Mouse (Mus musculus): ENCODE measurements at regions not wholly inside any gene's neighbourhood (a gene's known extent, or its start where the extent isn't known, plus 50 kb on each side); places are given as distances from the start of the nearest gene placed in this dataset.

- Histone ChIP-seq H3K9me3 (ENCODE audit: control insufficient read depth, low read length) (no peaks in the 10 kb centered on the region), H3K9ac (replicated peaks) (no peak overlapping the region), H3K4me2 (ENCODE audit: low read depth) (no peak overlapping the region), H3K4me1 (replicated peaks; ENCODE audit: control insufficient read depth in 2 of 2, insufficient read depth in 2 of 2, low read length in 1 of 2) (no peaks in the 10 kb centered on the region), H3K36me3 (replicated peaks; ENCODE audit: control insufficient read depth, insufficient read depth, low read depth) (no peaks in the 10 kb centered on the region), H3K4me3 (ENCODE audit: insufficient read depth in 1 of 2, low read depth in 2 of 2, low read length in 2 of 2) (no peak overlapping the region), H3K27me3 (ENCODE audit: control insufficient read depth, insufficient read depth, low read length) (no peaks in the 10 kb centered on the region), H3K27ac (no peak overlapping the region)
- TF ChIP-seq EP300 (IDR thresholded peaks at IDR 0.05; ENCODE audit: low read depth): no peak
- TF ChIP-seq CTCF (IDR thresholded peaks at IDR 0.05; ENCODE audit: low read depth): no peak
- ATAC-seq (ENCODE audit: insufficient read depth) (no peak), DNase-seq (ENCODE audit: low read depth in 3 of 3, low spot score in 3 of 3) (no peak)
- 53% methylated on average over 3 of the region's 3 CpGs for WGBS (ENCODE audit: insufficient replicate concordance)
These were observed 166.6 kb downstream of the Pten start for GRCm38 (mm10) chr19:32923911-32924310.

- WGBS (ENCODE audit: insufficient replicate concordance): 47% methylated on average over 6 of the region's 6 CpGs
- ATAC-seq (ENCODE audit: insufficient read depth): no peak
- no peaks in the 10 kb centered on the region for H3K9me3 ChIP-seq (ENCODE audit: control insufficient read depth, low read length)
- H3K27me3 ChIP-seq (ENCODE audit: control insufficient read depth, insufficient read depth, low read length): no peaks in the 10 kb centered on the region
- no peak for DNase-seq (ENCODE audit: low read depth in 3 of 3, low spot score in 3 of 3)
- no peaks in the 10 kb centered on the region for H3K36me3 ChIP-seq (replicated peaks; ENCODE audit: control insufficient read depth, insufficient read depth, low read depth)
- no peak overlapping the region for H3K4me2 ChIP-seq (ENCODE audit: low read depth)
- H3K4me1 ChIP-seq (replicated peaks; ENCODE audit: control insufficient read depth in 2 of 2, insufficient read depth in 2 of 2, low read length in 1 of 2): no peaks in the 10 kb centered on the region
- no peak overlapping the region for H3K4me3 ChIP-seq (ENCODE audit: insufficient read depth in 1 of 2, low read depth in 2 of 2, low read length in 2 of 2)
- no peak overlapping the region for H3K27ac ChIP-seq
- H3K9ac ChIP-seq (replicated peaks): no peak overlapping the region
- TF ChIP-seq CTCF (IDR thresholded peaks at IDR 0.05; ENCODE audit: low read depth) (no peak), EP300 (IDR thresholded peaks at IDR 0.05; ENCODE audit: low read depth) (no peak)
These were observed 168.6 kb downstream of the Pten start for GRCm38 (mm10) chr19:32925628-32926505.

- H3K4me3 ChIP-seq (ENCODE audit: insufficient read depth in 1 of 2, low read depth in 2 of 2, low read length in 2 of 2): no peak overlapping the region
- ATAC-seq (ENCODE audit: insufficient read depth) (no peak), DNase-seq (ENCODE audit: low read depth in 3 of 3, low spot score in 3 of 3) (no peak)
- no peak overlapping the region for H3K27ac ChIP-seq
- H3K4me2 ChIP-seq (ENCODE audit: low read depth): no peak overlapping the region
- H3K4me1 ChIP-seq (replicated peaks; ENCODE audit: control insufficient read depth in 2 of 2, insufficient read depth in 2 of 2, low read length in 1 of 2): no peaks in the 10 kb centered on the region
- no peaks in the 10 kb centered on the region for H3K27me3 ChIP-seq (ENCODE audit: control insufficient read depth, insufficient read depth, low read length)
- TF ChIP-seq CTCF (IDR thresholded peaks at IDR 0.05; ENCODE audit: low read depth) (no peak), EP300 (IDR thresholded peaks at IDR 0.05; ENCODE audit: low read depth) (no peak)
- no peaks in the 10 kb centered on the region for H3K9me3 ChIP-seq (ENCODE audit: control insufficient read depth, low read length)
- WGBS (ENCODE audit: insufficient replicate concordance): 55% methylated on average over 4 of the region's 4 CpGs
- no peaks in the 10 kb centered on the region for H3K36me3 ChIP-seq (replicated peaks; ENCODE audit: control insufficient read depth, insufficient read depth, low read depth)
- H3K9ac ChIP-seq (replicated peaks): no peak overlapping the region
These were observed 169.3 kb downstream of the Pten start for GRCm38 (mm10) chr19:32926571-32926970.

DNA sequence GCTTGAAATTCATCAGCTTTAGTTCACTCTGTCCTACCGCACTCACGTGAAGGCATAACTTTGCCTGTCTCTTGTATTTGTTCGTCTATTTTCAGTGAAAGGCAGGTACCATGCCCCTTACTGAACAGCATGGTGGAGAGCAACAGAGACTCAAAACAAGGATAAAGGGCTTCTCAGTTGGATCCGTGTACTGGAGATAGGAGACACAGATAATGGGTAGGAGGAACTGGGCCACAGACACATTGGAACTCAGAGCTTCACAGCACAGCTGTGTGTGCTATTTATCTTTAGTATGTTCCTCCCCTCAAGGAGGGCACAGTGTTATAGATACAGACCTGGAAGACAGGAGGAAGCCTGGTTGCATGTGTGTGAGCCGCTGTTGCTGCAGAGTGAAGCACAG is 176.4 kb downstream of the Pten start:
- no peak for DNase-seq (ENCODE audit: low read depth in 3 of 3, low spot score in 3 of 3)
- Histone ChIP-seq H3K4me2 (ENCODE audit: low read depth) (no peak overlapping the region), H3K27me3 (ENCODE audit: control insufficient read depth, insufficient read depth, low read length) (no peaks in the 10 kb centered on the region), H3K36me3 (replicated peaks; ENCODE audit: control insufficient read depth, insufficient read depth, low read depth) (no peaks in the 10 kb centered on the region), H3K27ac (no peak overlapping the region), H3K4me1 (replicated peaks; ENCODE audit: control insufficient read depth in 2 of 2, insufficient read depth in 2 of 2, low read length in 1 of 2) (0 out of 4 replicates have a peak, but pooled peaks cover 0 to 1% of the 10 kb centered on the region in 2 experiments), H3K9me3 (ENCODE audit: control insufficient read depth, low read length) (no peaks in the 10 kb centered on the region), H3K9ac (replicated peaks) (no peak overlapping the region), H3K4me3 (ENCODE audit: insufficient read depth in 1 of 2, low read depth in 2 of 2, low read length in 2 of 2) (no peak overlapping the region)
- no peak for TF ChIP-seq CTCF (IDR thresholded peaks at IDR 0.05; ENCODE audit: low read depth)
- no peak for TF ChIP-seq EP300 (IDR thresholded peaks at IDR 0.05; ENCODE audit: low read depth)
- ATAC-seq (ENCODE audit: insufficient read depth): no peak
- 63% methylated on average over 5 of the region's 5 CpGs for WGBS (ENCODE audit: insufficient replicate concordance)

- Histone ChIP-seq H3K9ac (replicated peaks) (no peak overlapping the region), H3K4me2 (ENCODE audit: low read depth) (no peak overlapping the region), H3K4me3 (ENCODE audit: insufficient read depth in 1 of 2, low read depth in 2 of 2, low read length in 2 of 2) (no peak overlapping the region), H3K9me3 (ENCODE audit: control insufficient read depth, low read length) (no peaks in the 10 kb centered on the region), H3K36me3 (replicated peaks; ENCODE audit: control insufficient read depth, insufficient read depth, low read depth) (no peaks in the 10 kb centered on the region), H3K27ac (no peak overlapping the region), H3K27me3 (ENCODE audit: control insufficient read depth, insufficient read depth, low read length) (no peaks in the 10 kb centered on the region), H3K4me1 (replicated peaks; ENCODE audit: control insufficient read depth in 2 of 2, insufficient read depth in 2 of 2, low read length in 1 of 2) (0 out of 4 replicates have a peak, but pooled peaks cover 0 to 1% of the 10 kb centered on the region in 2 experiments)
- no peak for DNase-seq (ENCODE audit: low read depth in 3 of 3, low spot score in 3 of 3)
- TF ChIP-seq EP300 (IDR thresholded peaks at IDR 0.05; ENCODE audit: low read depth) (no peak), CTCF (IDR thresholded peaks at IDR 0.05; ENCODE audit: low read depth) (no peak)
- ATAC-seq (ENCODE audit: insufficient read depth): no peak
- WGBS (ENCODE audit: insufficient replicate concordance): 8% methylated on average over 5 of the region's 5 CpGs
These were observed 178.3 kb downstream of the Pten start for GRCm38 (mm10) chr19:32935638-32936037.

All from liver, embryonic 14.5 days (tissue).